Mouse (Mus musculus) bone marrow macrophage, adult 2 months (primary cell): ENCODE data around the gene Rpl18a.

Experiments used
- CTCF ChIP-seq: IDR thresholded peaks from 2 replicates; pipeline ENCODE4 v1.5.1; 2012; ENCODE audit warnings: low read depth, mild to moderate bottlenecking, low read length, moderate library complexity
- POLR2A ChIP-seq: IDR thresholded peaks from 2 replicates; pipeline ENCODE4 v1.6.1; 2012; ENCODE audit warnings: mild to moderate bottlenecking, low read depth, low read length, borderline replicate concordance

- TF ChIP-seq CTCF (no peak), POLR2A (no peak)
These were observed 32.4 kb downstream of the Rpl18a start for GRCm38 (mm10) chr8:70864712-70865221.
